Mouse (Mus musculus): ENCODE data around the gene Traf3ip2. TPM values are rescaled to one million over a fixed set of nuclear protein-coding genes. Genes with fewer than 3 reads are reported as not detected.

Gene Traf3ip2
- total RNA-seq, 2 experiments from 2014 or later = 4.7 to 5.4 TPM

DNA sequence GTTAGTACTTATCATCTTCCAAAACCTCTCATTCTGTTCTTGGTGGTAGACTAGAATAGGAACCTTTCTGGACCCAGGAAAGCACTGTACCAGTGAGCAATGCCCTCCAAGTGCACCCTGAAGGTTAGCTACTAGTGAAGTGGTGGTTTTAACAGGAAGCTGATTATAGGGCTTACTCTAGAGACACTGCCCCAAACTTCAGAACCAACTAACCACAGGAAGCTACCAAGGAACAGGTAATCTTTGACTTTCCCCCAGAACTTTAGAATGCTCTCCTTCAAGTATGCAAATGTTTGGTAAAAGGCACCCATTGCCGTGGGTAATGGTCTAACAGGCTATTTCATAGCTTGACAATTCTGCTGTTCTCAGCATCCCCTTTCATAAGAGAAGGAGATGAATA, 12.6 kb upstream of the Traf3ip2 start:
- DNase-seq = no peak

DNA sequence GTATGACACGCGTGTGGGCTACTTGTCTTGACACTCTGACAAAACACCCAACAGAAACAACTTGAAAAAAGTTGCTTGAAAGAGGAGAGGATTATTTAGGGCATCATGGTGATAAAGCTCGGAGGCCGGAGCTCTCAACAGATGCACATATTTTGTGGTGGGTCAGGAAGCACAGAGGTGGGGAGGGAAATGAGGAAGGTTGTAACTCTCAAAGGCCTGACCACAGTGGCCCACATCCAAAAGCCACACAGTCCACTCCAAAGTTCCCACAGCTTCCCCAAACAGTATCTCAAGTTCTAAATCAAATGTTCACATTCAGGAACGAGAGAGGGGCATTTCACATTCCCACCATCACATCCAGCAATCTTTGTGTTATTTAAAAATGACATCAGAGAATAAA, 11.7 kb upstream of the Traf3ip2 start:
- DNase-seq = no peak

- DNase-seq = no peak
Observed at GRCm38 (mm10) chr10:39606434-39606833, 6.3 kb upstream of the Traf3ip2 start.

DNA sequence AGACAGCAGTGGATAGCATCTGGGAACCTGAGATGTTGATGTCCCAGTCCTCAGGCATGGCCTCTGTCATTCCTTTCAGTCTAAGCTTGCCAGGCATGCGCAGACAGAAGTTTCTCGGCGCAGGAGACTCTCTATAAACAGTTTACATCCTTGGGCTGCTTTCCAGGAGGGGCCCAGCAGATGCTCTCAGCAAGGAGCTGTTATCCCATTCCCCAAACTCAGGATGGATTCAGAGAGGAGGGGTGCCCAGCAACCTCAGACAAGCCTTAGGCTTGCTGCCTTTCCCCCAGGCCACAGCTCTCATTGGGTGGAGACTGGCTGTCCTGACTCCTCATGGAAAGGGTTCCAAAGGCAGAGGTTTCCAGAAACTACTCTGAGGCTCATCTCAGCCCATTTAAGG, 1.5 kb upstream of the Traf3ip2 start:
- DNase-seq = no peak

DNA sequence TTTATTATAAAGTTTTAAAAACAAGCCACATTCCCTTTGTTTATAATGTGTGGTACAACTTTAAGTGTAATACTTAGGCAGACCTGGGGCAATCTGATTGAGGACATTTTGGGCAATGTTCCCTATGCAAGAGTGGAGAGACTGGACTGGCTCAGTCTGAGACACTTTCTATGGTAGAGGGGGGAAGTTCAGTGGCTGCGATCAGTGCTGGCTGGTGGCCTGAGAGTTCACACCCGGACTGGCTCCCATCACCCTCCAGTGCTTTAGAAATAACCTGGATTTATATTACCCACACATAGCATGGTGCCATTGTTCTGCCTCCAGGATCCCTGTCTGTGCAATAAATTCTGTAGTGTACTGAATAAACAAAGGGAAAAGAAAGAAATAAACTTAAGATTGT, 603 bp upstream of the Traf3ip2 start:
- DNase-seq = no peak

GRCm38 (mm10) chr10:39612989-39613831, 476 bp downstream of the Traf3ip2 start:
- peak; percentile 78 to 85 for DNase-seq

- DNase-seq = peak; percentile 65 to 72
Observed at GRCm38 (mm10) chr10:39613973-39614372, 1.2 kb downstream of the Traf3ip2 start.

GRCm38 (mm10) chr10:39614676-39615075, 1.9 kb downstream of the Traf3ip2 start:
- peak; percentile 86 to 93 for DNase-seq

- no peak for DNase-seq
Observed at GRCm38 (mm10) chr10:39615531-39616229, 2.9 kb downstream of the Traf3ip2 start.

GRCm38 (mm10) chr10:39616230-39616590, 3.5 kb downstream of the Traf3ip2 start:
- DNase-seq = no peak

DNA sequence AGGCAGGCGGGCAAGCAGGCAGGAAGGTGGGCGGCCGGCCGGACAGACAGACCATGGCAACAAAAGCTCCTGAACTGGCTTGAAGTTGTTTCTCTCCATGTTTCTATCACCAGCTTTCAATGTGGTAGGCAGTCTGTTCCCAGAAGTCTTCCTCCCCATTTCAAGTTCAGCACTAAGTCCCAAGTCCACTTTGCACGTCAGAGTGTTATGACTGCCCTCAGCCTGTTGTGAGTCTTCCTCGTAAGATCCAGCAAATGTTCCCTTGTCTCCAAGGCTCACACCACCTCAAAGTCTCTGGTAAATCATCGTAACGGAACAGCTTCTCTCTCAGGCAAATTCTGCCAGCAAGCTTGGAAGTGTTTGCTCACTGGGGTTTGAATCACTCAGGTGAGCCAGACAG, 3.9 kb downstream of the Traf3ip2 start:
- DNase-seq = no peak

- DNase-seq = no peak
Observed at GRCm38 (mm10) chr10:39618431-39618830, 5.7 kb downstream of the Traf3ip2 start.

- DNase-seq = no peak
Observed at GRCm38 (mm10) chr10:39620626-39621025, 7.9 kb downstream of the Traf3ip2 start.

GRCm38 (mm10) chr10:39623806-39624205, 11.1 kb downstream of the Traf3ip2 start:
- no peak for DNase-seq

DNA sequence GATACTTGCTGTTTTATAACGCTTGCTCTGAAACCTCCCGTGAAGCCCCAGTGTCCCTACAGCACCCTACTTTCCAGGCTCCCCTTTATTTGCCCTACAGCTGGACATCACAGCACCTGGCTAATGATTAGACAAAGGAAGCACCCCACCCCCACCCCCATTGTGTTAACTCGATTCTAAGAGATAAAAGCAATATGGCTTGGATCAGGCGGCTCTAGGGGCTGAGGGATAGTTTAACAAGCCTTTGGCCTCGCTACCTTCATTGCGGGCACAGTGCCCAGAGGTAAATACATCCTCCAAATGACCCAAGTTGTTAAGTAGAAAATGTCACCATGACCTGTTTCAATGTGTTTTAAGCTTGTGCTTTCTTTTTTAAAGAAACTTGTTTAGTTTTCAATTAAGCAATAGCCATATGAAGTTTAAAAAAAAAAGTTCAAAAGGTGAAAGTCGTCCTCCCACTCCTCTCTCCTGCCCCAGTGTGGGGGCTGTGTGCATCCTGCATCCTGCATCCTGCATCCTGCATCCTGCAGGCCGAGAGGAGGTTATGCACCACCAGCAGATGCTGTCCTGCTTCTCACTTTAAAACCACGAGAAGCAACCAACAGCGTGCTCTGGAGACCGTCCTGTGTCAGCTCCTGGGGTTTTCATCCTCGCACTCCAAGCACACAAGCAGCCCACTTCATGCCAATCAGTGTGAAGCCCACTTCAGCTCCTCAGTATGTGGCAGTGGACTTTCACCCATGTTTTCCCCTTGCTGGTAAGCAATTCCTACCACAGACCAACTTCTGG, 12.3 kb downstream of the Traf3ip2 start:
- no peak for DNase-seq

DNA sequence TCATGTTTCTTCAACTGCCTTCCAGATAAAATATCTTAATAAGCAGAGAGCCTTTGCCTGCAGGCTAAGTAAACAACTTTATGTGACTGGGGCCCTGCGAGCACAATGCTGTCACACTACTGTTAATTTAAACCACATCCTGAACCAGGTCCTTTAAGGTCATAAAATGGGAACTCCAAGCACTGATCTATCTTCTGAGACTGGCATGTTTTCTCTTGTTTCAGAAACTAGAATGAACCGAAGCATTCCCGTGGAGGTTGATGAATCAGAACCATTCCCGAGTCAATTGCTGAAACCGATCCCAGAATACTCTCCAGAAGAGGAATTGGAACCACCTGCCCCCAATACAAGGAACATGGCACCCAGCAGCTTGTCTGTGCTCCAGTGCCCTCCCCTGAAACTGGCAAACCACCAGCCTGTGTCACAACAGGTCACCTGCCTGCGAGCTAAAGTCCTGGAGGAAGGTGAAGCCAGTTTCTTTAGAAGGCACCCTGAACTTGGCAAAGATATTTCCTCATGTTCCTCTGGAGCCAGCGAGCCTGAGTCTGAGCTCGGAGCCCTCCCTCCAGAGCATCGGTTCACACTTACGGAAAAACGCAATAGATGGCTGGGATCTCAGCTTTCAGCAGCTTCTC, 13.0 kb downstream of the Traf3ip2 start:
- DNase-seq = peak; percentile 58 to 71

GRCm38 (mm10) chr10:39626376-39626775, 13.6 kb downstream of the Traf3ip2 start:
- DNase-seq = no peak

DNA sequence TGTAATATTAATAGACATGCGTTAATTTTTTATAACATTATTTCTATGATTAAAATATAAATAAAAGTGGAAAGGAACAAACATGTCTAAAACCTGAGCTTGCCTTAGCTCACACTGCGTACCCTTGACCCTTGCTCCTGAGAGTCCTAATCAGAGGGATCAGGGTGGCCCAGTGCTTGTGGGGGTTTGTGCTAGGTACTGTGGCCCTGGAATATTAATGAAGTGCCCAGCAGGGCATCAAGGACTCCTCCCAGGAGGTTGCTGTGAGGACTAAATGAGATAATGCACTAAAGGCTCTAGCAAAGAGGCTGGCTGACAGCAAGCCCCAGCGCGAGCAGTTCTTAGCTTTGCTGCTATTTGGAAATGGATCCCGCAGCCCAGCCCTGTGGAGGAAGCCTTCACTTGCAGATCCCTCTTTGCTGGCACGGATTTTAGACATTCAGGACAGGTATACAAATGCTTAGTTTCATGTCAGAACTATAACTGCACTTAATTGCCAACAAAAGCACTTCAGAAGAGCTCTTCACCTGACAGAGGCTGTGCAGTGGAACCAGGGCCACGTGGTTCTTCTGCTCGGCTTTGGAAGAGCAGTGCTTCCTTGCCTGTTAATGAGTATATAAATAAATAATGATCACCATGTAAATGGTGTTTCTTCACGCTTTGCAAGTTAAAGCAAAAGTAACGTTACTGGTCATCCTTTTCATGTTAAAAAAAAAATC, 16.2 kb downstream of the Traf3ip2 start:
- no peak for DNase-seq

DNA sequence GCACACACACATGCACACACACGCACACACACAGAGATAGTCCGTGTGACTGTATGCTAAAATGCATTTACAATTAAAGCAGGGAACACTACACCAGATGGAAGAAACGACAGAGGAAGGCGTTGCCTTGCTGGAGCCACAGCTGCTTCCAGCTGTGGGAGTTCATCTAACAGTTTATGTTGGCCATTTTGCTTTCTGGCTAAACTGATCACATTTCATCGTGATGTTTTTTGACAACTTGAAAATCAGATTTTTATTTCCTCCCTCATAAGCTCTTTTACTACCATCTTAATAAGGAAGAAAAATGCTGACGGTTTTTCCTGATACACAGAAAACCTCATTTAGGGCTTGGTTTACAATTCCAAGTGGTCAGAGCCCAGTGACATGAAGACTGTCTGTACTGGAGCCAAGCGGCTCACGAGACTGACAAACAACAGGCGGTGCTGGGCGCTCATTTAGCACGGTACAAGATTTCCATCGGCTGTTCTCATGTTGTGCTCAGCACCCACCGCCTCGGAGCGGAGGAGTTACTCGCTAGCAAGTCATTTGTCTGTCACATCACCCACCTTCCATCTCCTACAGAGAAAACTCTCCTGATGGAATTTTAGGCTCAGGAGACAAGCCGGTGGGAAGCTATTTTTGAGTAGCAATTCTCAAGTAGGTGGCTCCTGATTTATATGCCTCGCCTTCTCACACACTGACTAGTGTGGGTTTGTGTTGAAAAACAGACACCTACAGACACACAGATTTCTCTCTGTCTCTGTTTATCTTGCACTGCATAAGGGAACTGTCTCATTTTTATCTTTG, 17.2 kb downstream of the Traf3ip2 start:
- peak; percentile 73 to 76 for DNase-seq

DNA sequence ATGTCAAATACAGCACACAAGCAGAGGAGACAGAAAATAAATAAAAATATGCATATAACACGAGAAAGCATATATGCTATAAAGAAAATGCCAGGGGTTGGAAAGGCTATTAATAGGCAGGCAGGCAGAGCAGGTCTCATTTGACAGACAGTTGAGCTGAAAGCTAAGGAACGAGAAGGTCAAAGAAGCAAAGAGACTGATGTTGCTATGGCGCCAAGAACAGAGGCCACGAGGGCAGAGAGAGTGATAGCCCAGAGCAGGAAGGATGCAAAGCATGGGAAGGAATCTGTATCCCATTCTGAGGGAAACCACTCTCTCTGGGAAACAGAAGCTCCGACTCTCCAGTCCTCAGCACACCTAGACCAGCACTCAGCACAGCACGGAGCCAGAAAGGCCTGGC, 18.1 kb downstream of the Traf3ip2 start:
- no peak for DNase-seq

- DNase-seq = no peak
Observed at GRCm38 (mm10) chr10:39631627-39632026, 18.9 kb downstream of the Traf3ip2 start.
